Mouse (Mus musculus) embryo, embryonic 11 days (tissue): ENCODE measurements around the gene Tmem198.

Experiments
- DNase-seq: peaks from one replicate; pipeline ENCODE4 v3.0.0-alpha.2; 2015

Tmem198 gene

GRCm38 (mm10) chr1:75519576-75519975 lies 40.2 kb downstream of the Tmem198 start:
- DNase-seq = no peak

GRCm38 (mm10) chr1:75521321-75522031 lies 42.1 kb downstream of the Tmem198 start, which contains the start of gene Stk11ip:
TSS of gene Stk11ip (plus strand) at chr1:75521529.
- DNase-seq = peak; percentile 99

- no peak for DNase-seq
Measured at GRCm38 (mm10) chr1:75524679-75525078, 45.3 kb downstream of the Tmem198 start.

GRCm38 (mm10) chr1:75530546-75530945 lies 51.2 kb downstream of the Tmem198 start:
- DNase-seq = no peak

- DNase-seq = no peak
Measured at GRCm38 (mm10) chr1:75532280-75533172, 53.2 kb downstream of the Tmem198 start.

- DNase-seq = no peak
Measured at GRCm38 (mm10) chr1:75533325-75534252, 54.3 kb downstream of the Tmem198 start.
